In the genomic region with DNA sequence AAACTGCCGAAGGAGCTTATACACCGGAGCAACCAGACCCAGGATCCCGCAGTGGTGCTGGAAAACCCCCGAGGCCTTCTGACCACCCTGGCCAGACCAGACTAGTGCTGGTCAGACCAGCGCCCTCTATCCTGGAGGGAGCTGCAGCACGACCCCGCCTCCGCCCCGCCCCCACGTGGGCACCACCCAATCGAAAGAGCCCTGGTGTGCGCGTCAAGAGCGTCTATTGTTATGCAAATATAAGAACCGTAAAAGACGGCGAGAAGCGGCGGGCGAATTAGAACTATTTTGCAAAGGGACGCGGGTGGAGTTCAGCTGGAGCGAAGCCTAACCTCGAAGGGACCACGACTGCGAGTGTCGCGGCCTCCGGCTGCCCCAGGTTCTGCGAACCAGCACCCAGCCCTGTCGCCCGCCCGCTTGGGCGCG, we compare ENCODE assay signal across 7 mouse cellular contexts. TPM values are rescaled to one million over a fixed set of nuclear protein-coding genes. Genes with fewer than 3 reads are reported as not detected.
DNase-seq lines count a peak whose midpoint lies in the region; ATAC-seq and TF ChIP-seq lines count a peak whose summit lies in the region.

Gene Nrarp, plus strand, starts transcription at position 281 of the 426 bp plus-strand sequence.

- under 1% methylated on average over 35 of the region's 35 CpGs for WGBS in heart, embryonic 10.5 days
- under 1% methylated on average over 35 of the region's 35 CpGs for WGBS in kidney, embryonic 15.5 days
- under 1% methylated on average over 35 of the region's 35 CpGs for WGBS in limb, embryonic 15.5 days

- no peak within 1 kb of the TSS for H3K27ac ChIP-seq in bone marrow macrophage, adult 2 months (ENCODE audit: insufficient read depth, low read depth, low read length)
- no peak within 1 kb of the TSS for H3K27ac ChIP-seq in embryonic fibroblast, embryonic 13.5 days (ENCODE audit: insufficient read depth, low read length)
- H3K27ac ChIP-seq in heart, embryonic 10.5 days = peak within 1 kb of the TSS; percentile 83
- peak within 1 kb of the TSS; percentile 93 for H3K27ac ChIP-seq in kidney, embryonic 15.5 days
- H3K27ac ChIP-seq in limb, embryonic 15.5 days = peak within 1 kb of the TSS; percentile 71

- ATAC-seq in kidney, embryonic 15.5 days (replicated peaks; ENCODE audit: low FRiP score) = peak; percentile 84
- ATAC-seq in limb, embryonic 15.5 days (ENCODE audit: insufficient number of reproducible peaks, low FRiP score, low TSS enrichment, low read depth) = peak; percentile 78

- H3K4me2 ChIP-seq in kidney, embryonic 15.5 days = peak within 1 kb of the TSS; percentile 92
- H3K4me2 ChIP-seq in limb, embryonic 15.5 days = peak within 1 kb of the TSS; percentile 84

- peak; percentile 98 for DNase-seq in heart, embryonic 10.5 days (ENCODE audit: low spot score)
- DNase-seq in monocyte, adult 2 months (ENCODE audit: low read depth in 1 of 2, low spot score in 2 of 2) = peak; percentile 65 to 79
- peak; percentile 93 to 94 for DNase-seq in spleen, postnatal 36 days (ENCODE audit: low spot score in 2 of 2)

- TF ChIP-seq POLR2A in bone marrow macrophage, adult 2 months (IDR thresholded peaks at IDR 0.05; ENCODE audit: borderline replicate concordance, low read depth, low read length) = no peak
- TF ChIP-seq POLR2A in embryonic fibroblast, embryonic 13.5 days (IDR thresholded peaks at IDR 0.05; ENCODE audit: low read depth, low read length) = peak; percentile 57

- peaks cover 89% of the 10 kb centered on the region for H3K27me3 ChIP-seq in heart, embryonic 10.5 days (ENCODE audit: insufficient read depth, poor library complexity, severe bottlenecking)
- peaks cover 74% of the 10 kb centered on the region for H3K27me3 ChIP-seq in kidney, embryonic 15.5 days
- peaks cover 73% of the 10 kb centered on the region for H3K27me3 ChIP-seq in limb, embryonic 15.5 days

- no peaks in the 10 kb centered on the region for H3K36me3 ChIP-seq in heart, embryonic 10.5 days
- H3K36me3 ChIP-seq in kidney, embryonic 15.5 days = no peaks in the 10 kb centered on the region
- no peaks in the 10 kb centered on the region for H3K36me3 ChIP-seq in limb, embryonic 15.5 days

- H3K9ac ChIP-seq in kidney, embryonic 15.5 days = peak within 1 kb of the TSS; percentile 64
- peak within 1 kb of the TSS; percentile 23; the same call in 1 of the 2 replicates for H3K9ac ChIP-seq in limb, embryonic 15.5 days

- H3K4me3 ChIP-seq in bone marrow macrophage, adult 2 months (ENCODE audit: insufficient read depth, low read length) = peak within 1 kb of the TSS; percentile 57
- H3K4me3 ChIP-seq in embryonic fibroblast, embryonic 13.5 days (ENCODE audit: insufficient read depth, low read length) = peak within 1 kb of the TSS; percentile 41
- peak within 1 kb of the TSS; percentile 73 for H3K4me3 ChIP-seq in heart, embryonic 10.5 days
- H3K4me3 ChIP-seq in kidney, embryonic 15.5 days (replicated peaks) = peak within 1 kb of the TSS; percentile 67
- peak within 1 kb of the TSS; percentile 50 for H3K4me3 ChIP-seq in limb, embryonic 15.5 days

- no peaks in the 10 kb centered on the region for H3K9me3 ChIP-seq in heart, embryonic 10.5 days
- H3K9me3 ChIP-seq in kidney, embryonic 15.5 days (replicated peaks) = no peaks in the 10 kb centered on the region
- no peaks in the 10 kb centered on the region for H3K9me3 ChIP-seq in limb, embryonic 15.5 days

- no peaks in the 10 kb centered on the region for H3K4me1 ChIP-seq in bone marrow macrophage, adult 2 months (ENCODE audit: control insufficient read depth, insufficient read depth, low read length)
- peaks cover 12% of the 10 kb centered on the region for H3K4me1 ChIP-seq in embryonic fibroblast, embryonic 13.5 days (ENCODE audit: control insufficient read depth, insufficient read depth, low read length)
- peaks cover 56% of the 10 kb centered on the region for H3K4me1 ChIP-seq in heart, embryonic 10.5 days
- H3K4me1 ChIP-seq in kidney, embryonic 15.5 days = peaks cover 78% of the 10 kb centered on the region
- H3K4me1 ChIP-seq in limb, embryonic 15.5 days = peaks cover 59% of the 10 kb centered on the region

- no peak for TF ChIP-seq CTCF in bone marrow macrophage, adult 2 months (IDR thresholded peaks at IDR 0.05; ENCODE audit: low read depth, low read length)
- peak; percentile 43; the same call in 1 of the 2 replicates for TF ChIP-seq CTCF in embryonic fibroblast, embryonic 13.5 days (IDR thresholded peaks at IDR 0.05; ENCODE audit: borderline replicate concordance, insufficient read depth, low read length)

RNA-seq across cellular contexts. Expression of gene Nrarp, which starts in this region (rescaled TPM):
- polyA plus RNA-seq in bone marrow macrophage, adult 2 months (2012; ENCODE audit: insufficient read depth, insufficient read length, missing spikeins) = not detected in 2 replicates
- 1.7 and 3.2 TPM in 2 replicates for polyA plus RNA-seq in embryonic fibroblast, embryonic 13.5 days (2011; ENCODE audit: insufficient read length, low read depth, missing spikeins)
- 5.7 and 5.9 TPM in 2 replicates for polyA plus RNA-seq in heart, embryonic 10.5 days (2016; fragmentation: Nextera tagmentation; extraction: Ambion mirVana)
- 21.8 and 23.7 TPM in 2 replicates for polyA plus RNA-seq in kidney, embryonic 15.5 days (2015; fragmentation: Nextera tagmentation; extraction: Ambion mirVana)
- 28.5 and 33.5 TPM in 2 replicates for polyA plus RNA-seq in limb, embryonic 15.5 days (2015; fragmentation: Nextera tagmentation; extraction: Ambion mirVana)

Comparison
In these comparisons a context has a peak if more than half of its experiments do, and no peak if none do; other contexts are left out.
1. H3K27ac ChIP-seq: peak in heart, embryonic 10.5 days (single experiment), kidney, embryonic 15.5 days (single experiment) and limb, embryonic 15.5 days (single experiment); none in bone marrow macrophage, adult 2 months (single experiment) and embryonic fibroblast, embryonic 13.5 days (single experiment).
2. Peak in every context shown above with its lines, with median percentiles within 50 percentile points of each other: H3K4me3 ChIP-seq and DNase-seq.